Mouse (Mus musculus) right cerebral cortex, adult 2 months (tissue): ENCODE measurements at regions not wholly inside any gene's neighbourhood (a gene's known extent, or its start where the extent isn't known, plus 50 kb on each side); places are given as distances from the start of the nearest gene placed in this dataset.

Experiments
- DNase-seq, 2 experiments: peaks; one replicate each; pipeline ENCODE4 v3.0.0; 2021 to 2022; ENCODE audit warnings: low spot score in 2 of 2

DNA sequence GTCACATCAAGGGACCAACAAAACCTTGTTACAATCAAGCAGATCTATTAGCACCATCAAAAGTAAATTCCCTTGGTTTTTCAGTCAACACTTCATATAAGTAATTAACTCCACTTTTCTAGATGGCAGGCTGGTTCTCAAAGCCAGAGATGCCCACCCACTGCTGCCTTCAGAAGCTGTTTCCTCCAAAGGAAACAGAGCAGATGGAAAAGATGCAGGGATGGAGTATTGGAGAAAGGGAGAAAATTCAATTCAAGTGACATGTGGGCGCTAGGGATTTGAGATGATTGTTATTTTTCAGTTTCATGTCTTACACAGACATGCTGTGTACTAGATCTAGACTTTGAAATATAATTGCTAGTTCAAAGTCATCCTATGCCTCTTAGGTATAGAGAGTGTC lies 705.1 kb downstream of the Edem1 start:
- peak; percentile 11 to 21 for DNase-seq

GRCm38 (mm10) chr6:109542980-109543976 lies 714.8 kb downstream of the Edem1 start:
- peak in 1 of 2 experiments; percentile 5 for DNase-seq

- no peak for DNase-seq
Observed at GRCm38 (mm10) chr6:109552316-109552715, 723.9 kb downstream of the Edem1 start.
